Mouse (Mus musculus): ENCODE measurements around the gene Dscam.

The Dscam gene

DNA sequence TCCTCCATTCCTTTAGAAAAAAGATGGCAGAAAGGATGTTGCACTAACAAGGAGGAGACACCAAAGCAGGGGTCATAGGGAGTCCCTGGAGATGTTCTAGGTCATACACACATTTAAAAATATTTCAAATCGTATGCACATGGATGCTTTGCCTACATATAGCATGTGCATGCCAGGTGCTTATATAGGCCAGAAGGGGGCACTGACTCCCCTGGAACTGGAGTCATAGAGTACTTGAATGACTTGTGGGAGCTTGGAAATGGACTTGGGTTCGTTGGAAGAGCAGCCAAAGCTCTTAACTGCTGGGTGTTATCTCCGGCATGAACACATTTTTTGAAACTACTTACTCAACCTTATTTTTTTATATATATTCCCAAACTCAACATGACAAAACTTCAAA lies 448.4 kb downstream of the Dscam start:
- in situ Hi-C loops (cut with MboI): no loop called here

- in situ Hi-C loops (cut with MboI): no loop called here
These were observed 449.3 kb downstream of the Dscam start for GRCm38 (mm10) chr16:96721241-96721640.

DNA sequence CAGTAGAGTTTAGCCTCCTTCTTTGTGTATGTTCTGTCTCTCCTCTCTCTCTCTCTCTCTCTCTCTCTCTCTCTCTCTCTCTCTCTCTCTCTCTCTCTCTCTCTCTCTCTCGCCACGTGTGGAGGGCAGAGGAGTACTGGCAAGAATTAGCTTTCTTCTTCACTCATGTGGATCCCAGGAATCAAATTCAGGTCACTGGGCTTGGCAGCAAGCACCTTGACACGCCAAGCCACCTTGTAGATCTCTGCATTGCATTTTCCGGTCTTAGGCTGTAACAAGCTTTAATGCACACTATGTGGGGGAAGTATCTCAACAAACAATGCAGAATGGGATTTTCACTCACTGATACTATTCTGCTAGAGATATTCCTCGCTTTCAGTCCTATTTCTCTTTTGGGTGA lies 449.9 kb downstream of the Dscam start:
- in situ Hi-C loops (cut with MboI): no loop called here

GRCm38 (mm10) chr16:96718221-96718620 lies 452.3 kb downstream of the Dscam start:
- in situ Hi-C loops (cut with MboI): no loop called here

DNA sequence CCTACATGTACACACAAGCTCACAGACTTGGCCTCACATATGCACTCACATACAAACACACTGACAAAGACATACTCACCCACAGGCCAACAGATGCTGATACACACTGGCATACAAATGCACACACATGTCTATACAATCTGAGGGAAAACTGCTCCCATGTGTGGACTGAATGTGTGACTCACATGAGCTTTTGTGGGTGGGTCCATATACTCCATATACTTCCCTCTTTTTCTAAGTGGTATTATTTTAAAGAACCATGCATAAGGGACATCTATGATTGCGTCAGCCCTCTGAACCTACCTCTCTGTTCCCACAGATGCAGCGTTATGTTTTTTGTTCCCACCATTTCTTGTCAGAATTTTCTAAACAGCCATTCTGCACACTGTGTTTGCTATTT lies 453.9 kb downstream of the Dscam start:
- in situ Hi-C loops (cut with MboI): no loop called here

GRCm38 (mm10) chr16:96711935-96712334 lies 458.6 kb downstream of the Dscam start:
- in situ Hi-C loops (cut with MboI): no loop called here

DNA sequence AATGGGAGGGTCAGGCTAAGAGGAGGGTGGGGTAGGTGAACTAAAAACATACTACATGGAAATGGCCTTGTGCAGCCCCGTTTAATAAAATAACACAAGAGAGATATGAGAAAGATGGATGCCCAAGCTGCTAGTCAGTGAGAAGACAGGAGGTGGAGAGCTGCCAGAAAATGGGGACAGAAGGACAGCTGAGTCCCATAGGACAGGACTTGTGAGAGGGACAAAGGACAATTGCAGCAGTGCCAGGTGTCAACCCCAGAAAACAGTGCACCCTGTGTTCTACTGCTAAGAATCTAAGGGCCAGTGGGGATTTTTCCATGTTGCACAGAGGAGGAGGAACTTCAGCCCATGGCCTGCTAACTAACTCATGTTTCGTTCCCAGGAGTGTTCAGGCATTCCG lies 470.0 kb downstream of the Dscam start:
- in situ Hi-C loops (cut with MboI): no loop called here

DNA sequence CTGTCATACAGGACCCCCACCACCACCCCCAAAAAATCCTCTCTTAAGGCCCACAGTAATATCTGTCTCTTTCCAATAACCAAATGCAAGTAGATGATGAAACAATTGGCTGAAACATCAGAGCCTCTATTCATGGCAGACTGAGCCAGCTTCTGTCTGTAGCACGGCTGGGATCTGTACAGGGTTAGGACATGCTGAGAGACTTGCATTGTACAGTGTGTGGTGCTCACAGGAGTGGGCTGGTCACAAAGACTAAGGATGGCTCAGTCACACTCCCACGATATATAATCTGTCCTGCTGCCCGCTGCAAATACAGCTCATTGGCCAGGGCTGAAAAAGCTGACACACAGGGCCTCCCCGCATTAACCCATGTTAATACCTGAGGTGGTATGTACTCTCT lies 474.7 kb downstream of the Dscam start:
- in situ Hi-C loops (cut with MboI): no loop called here

- in situ Hi-C loops (cut with MboI): no loop called here
These were observed 479.0 kb downstream of the Dscam start for GRCm38 (mm10) chr16:96691576-96691975.

DNA sequence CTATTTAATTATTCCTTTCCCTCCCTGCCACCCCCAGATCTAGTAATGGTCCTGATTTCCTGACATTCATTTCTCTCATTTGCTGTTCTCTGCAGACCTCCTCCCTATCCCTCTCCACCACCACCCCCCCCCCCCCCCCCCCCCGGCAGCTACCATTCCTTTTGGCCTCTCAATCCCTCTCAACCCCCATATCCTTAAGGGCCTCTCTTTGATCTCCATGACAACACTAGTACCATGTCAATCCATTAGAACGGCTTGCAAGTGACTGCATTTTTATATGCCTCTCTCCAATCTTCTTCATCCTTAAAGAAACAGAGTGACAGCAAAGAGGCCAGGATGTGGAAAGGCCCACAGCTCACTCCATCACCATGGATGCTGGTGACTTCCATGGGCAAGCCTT lies 480.5 kb downstream of the Dscam start:
- in situ Hi-C loops (cut with MboI): no loop called here

- in situ Hi-C loops (cut with MboI): no loop called here
These were observed 481.1 kb downstream of the Dscam start for GRCm38 (mm10) chr16:96689419-96689818.

DNA sequence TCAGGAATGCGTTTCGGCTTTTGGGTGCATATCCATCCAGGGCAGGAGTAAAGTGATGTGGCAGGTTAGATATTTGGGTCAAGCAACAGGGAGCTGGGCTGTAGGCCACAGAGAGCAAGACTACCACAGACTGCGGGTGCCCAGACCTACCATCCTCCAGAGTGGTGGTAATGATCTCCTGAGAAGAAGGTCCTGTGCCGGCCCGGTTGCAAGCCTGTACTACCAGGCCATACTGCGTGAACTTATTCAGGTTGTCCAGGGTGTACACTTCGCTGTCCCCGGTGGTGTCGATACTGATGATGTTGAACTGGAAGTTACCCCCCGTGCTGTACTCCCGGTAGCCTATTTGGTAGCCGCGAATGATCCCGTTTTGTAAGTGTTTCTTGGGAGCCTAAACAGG lies 485.5 kb downstream of the Dscam start:
- in situ Hi-C loops (cut with MboI): no loop called here

GRCm38 (mm10) chr16:96684581-96684980 lies 486.0 kb downstream of the Dscam start:
- in situ Hi-C loops (cut with MboI): no loop called here

DNA sequence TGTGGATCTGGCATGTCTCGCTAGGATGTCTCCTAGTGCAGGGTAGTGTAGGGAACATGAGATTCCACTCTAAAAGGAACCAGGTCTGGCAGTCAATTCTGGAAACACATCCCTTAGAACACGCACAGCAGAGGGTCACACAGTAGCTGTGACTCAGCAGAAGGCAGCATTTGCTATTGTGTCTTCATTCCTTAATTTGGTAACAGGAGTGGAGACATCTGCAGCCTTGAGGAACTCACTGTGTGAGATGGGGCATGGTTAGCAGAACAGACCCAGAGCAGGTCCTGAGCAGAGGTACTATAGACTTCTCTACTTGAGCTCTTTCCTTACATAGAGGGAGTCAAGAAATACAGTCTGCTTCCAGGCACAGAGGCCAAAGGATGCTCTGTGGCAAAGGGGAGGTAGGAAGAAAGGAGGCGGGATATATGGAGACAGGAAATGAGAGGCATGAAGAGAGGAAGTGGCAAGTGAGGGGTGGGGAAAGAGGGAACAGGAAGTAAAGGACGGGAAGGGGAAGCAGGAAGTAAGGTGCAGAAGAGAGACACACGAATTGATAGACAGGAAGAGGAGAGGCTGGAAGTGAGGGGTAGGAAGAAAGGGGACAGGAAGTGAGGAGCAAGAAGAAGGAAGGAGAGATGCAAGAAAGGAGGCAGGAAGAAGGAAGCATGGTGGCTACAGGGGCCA lies 488.1 kb downstream of the Dscam start:
- in situ Hi-C loops (cut with MboI): no loop called here

GRCm38 (mm10) chr16:96679981-96680380 lies 490.6 kb downstream of the Dscam start:
- in situ Hi-C loops (cut with MboI): no loop called here

DNA sequence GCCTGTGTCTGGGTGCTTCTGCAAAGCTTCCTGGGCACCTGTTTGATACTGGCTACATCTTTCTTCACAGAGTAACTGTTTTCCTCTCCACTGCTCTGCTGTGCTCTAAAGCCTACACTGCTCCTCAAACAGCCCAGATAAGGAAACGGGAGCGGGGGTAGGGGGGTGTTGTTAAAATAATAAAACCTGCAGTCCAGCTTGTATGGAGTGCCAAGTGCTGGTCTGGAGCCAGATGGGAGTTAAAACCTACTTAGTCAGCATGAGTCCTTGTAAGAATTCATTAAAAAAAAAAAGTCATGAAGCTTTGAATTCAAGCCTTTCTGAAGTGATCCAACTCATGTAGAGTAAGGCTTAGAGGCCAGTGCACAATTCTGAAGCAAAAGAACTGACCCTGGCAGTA lies 493.1 kb downstream of the Dscam start:
- in situ Hi-C loops (cut with MboI): no loop called here

DNA sequence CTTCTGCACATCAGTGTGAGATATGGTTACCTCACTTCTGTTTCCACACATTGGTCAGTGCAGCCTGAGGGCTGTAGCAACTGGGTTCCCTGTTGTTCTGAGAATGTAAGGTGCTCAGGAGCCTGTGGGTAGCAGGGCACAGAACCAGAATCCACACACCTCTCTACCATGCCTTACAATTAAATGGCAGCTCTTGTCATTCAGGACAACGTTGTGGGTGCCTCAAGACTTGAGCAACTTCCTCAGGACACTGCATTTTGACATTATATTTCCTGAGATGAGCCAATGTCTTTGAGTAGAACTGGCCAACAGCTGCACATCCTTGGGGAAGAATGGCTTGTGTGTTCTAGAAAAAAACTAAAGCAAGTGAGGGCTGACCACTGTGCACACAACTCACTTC lies 493.9 kb downstream of the Dscam start:
- in situ Hi-C loops (cut with MboI): no loop called here

DNA sequence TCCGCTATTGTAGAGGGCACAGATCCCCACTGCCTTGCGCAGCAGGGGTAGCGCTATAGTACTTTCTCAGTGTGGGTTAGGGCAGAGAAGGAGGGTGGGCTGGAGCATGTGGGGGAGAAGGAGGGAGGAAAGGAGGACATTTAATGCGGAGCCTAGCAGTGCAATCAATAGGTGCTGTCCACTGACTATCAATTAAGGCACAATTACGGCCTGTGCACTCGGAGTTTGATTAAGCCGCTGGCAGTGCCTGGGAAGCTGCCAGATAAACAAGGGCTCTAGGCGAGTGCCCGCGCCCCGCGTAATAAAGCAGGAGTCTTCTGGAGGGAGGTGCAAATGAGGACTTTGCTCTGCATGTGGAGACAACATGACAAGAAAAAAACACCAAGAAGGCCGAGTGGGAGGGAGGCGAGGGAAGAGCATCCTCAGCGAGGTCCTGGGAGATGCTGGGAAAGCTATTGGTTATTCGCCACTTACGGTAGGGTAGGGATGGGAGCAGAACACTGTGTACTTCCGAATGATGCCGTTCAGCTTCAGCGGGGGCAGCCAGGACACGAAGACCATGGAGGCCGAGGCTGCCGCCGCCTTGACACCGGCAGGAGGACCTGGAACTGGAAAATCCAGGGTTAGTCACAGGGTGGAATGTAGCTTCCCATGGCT lies 497.2 kb downstream of the Dscam start:
- in situ Hi-C loops (cut with MboI): loop anchor here (5.0 kb wide), 1 partner anchor 201 kb away; no protein-coding TSS in a partner anchor

GRCm38 (mm10) chr16:96671603-96672374 lies 498.8 kb downstream of the Dscam start:
- in situ Hi-C loops (cut with MboI): loop anchor here (5.0 kb wide), 1 partner anchor 199 kb away; no protein-coding TSS in a partner anchor

DNA sequence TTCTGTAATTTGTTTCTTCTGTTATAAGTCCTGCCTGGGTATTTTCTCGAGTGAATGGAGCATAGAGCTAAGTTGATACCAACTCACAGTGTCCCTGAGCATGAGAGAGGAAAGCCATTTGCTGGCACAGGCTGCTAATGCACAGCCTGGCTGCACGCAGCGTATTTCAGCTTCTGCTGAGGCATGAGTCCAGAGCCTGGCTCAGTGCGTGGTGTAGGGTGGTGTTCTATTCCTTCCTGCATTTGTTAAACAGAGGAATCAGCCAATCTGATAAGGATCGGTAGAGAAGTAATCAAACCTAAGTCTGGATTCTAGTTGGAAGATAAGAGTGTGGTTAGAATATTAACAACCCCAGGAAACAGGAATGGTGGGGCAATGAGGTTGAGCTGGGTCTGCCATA lies 500.8 kb downstream of the Dscam start:
- in situ Hi-C loops (cut with MboI): loop anchor here (5.0 kb wide), 1 partner anchor 197 kb away; no protein-coding TSS in a partner anchor

DNA sequence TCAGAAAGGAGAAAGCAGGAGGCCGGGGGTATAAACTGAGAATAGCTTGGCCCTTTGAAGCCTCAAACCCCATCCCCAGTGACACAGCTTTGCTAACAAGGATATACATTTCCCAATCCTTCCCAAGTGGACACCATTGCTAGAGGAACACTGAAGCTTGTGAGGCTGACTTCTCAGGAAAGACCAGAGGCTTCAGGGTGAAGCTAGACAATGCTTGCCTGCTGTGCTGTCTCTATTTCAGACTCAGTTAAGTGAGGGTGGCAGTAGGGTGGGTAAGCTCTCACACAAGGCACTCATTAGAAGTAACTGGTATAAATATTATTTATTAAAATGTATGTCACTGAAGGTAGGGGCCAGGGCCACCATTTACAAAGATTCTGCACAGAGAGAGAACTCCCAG lies 502.1 kb downstream of the Dscam start:
- in situ Hi-C loops (cut with MboI): no loop called here

GRCm38 (mm10) chr16:96661073-96661472 lies 509.5 kb downstream of the Dscam start:
- in situ Hi-C loops (cut with MboI): no loop called here

DNA sequence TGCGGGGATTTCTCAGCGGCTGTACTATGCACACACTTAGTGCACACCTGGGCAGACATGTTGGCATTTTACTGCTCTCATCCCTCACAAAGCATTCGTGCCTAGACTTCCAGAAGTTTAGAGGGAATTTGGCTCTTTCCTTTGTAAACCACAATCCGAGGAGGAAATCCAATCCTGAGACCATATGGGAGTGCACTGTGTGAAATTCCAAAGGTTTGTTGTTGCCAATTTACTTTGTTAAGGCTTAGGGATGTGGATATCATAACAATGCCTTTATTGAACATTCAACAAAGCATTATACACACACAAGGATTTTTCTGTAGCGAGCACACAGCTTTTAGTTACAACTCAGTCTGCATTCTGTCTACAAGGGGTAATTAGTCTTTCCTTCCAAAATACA lies 511.3 kb downstream of the Dscam start:
- in situ Hi-C loops (cut with MboI): no loop called here
